Mouse (Mus musculus): ENCODE data around the gene Fam3b.

DNA sequence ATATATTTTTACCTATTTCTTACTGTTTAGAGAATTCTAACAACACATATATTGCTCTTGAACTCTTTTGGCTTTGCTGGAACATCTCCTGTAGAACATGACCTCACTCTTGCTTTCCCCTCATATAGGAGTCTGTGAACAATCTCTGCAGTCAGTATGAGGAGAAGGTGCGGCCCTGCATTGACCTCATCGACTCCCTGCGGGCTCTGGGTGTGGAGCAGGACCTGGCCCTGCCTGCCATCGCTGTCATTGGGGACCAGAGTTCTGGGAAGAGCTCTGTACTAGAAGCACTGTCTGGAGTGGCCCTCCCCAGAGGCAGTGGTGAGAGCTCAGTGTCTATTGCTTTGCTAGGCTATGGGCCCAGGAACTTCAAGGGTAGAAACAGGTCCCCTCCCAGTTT, 29.7 kb upstream of the Fam3b start:
- no peak for TF ChIP-seq POLR2A (IDR thresholded peaks at IDR 0.05; ENCODE audit: low read depth, low read length)
- no peak for TF ChIP-seq CTCF (IDR thresholded peaks at IDR 0.05; ENCODE audit: extremely low read depth, insufficient read length, insufficient replicate concordance, low read depth, low read length)
